Mouse (Mus musculus) MEL (cell line): ENCODE data around the gene Rgs6. TPM values are rescaled to one million over a fixed set of nuclear protein-coding genes. Genes with fewer than 3 reads are reported as not detected.

Experiments used
- DNase-seq: peaks from one replicate; pipeline ENCODE4 v3.0.0; 2011; ENCODE audit warnings: low read depth, low spot score
- H3K27ac ChIP-seq: 2 replicates; pipeline ENCODE4 v1.5.1; 2012; ENCODE audit warnings: low read depth, mild to moderate bottlenecking, control low read depth, low read length, moderate library complexity; ENCODE audit not compliant: control insufficient read depth
- H3K27me3 ChIP-seq, 2 experiments: fragments of 150-350 bp in 1 of 2; sonication (generic) in 1 of 2; 2 replicates each; pipeline ENCODE4 v1.6.1; 2012; ENCODE audit warnings: low read length in 2 of 2, mild to moderate bottlenecking in 2 of 2, improper control_type of control experiment in 1 of 2, moderate library complexity in 1 of 2; ENCODE audit not compliant: insufficient read depth in 2 of 2, control insufficient read depth in 1 of 2
- H3K36me3 ChIP-seq, 2 experiments: 2 replicates each; pipeline ENCODE4 v1.6.1; 2012 to 2014; ENCODE audit warnings: low read length in 2 of 2, improper control_type of control experiment in 1 of 2, inconsistent platforms in 1 of 2, mild to moderate bottlenecking in 1 of 2; ENCODE audit not compliant: insufficient read depth in 2 of 2, control insufficient read depth in 1 of 2
- H3K4me1 ChIP-seq, 2 experiments: fragments of 150-350 bp in 1 of 2; sonication (generic) in 1 of 2; 2 replicates each; pipeline ENCODE4 v1.6.1; 2012; ENCODE audit warnings: low read length in 2 of 2, improper control_type of control experiment in 1 of 2, mild to moderate bottlenecking in 1 of 2; ENCODE audit not compliant: insufficient read depth in 2 of 2, control insufficient read depth in 1 of 2
- H3K4me3 ChIP-seq, 2 experiments: fragments of 150-350 bp in 1 of 2; sonication (generic) in 1 of 2; 2 replicates each; pipeline ENCODE4 v1.5.1; 2012; ENCODE audit warnings: low read depth in 2 of 2, low read length in 2 of 2, mild to moderate bottlenecking in 2 of 2, moderate library complexity in 2 of 2, control low read depth in 1 of 2, improper control_type of control experiment in 1 of 2; ENCODE audit not compliant: control insufficient read depth in 1 of 2, insufficient read depth in 1 of 2
- H3K79me2 ChIP-seq: 2 replicates; pipeline ENCODE4 v1.6.1; 2012; ENCODE audit warnings: mild to moderate bottlenecking, low read length, moderate library complexity; ENCODE audit not compliant: control insufficient read depth, poor library complexity, insufficient read depth
- H3K9ac ChIP-seq: 2 replicates; pipeline ENCODE4 v1.6.1; 2012; ENCODE audit warnings: low read depth, mild to moderate bottlenecking, control low read depth, low read length, moderate library complexity; ENCODE audit not compliant: control insufficient read depth, poor library complexity, severe bottlenecking
- H3K9me3 ChIP-seq: fragments of 150-350 bp; sonication (generic); replicated peaks from 2 replicates; pipeline ENCODE4 v1.6.1; 2012; ENCODE audit warnings: mild to moderate bottlenecking, low read length, improper control_type of control experiment, moderate library complexity; ENCODE audit not compliant: insufficient read depth
- BHLHE40 ChIP-seq: IDR thresholded peaks from 2 replicates; pipeline ENCODE4 v1.6.1; 2012; ENCODE audit warnings: low read depth, mild to moderate bottlenecking, inconsistent platforms, low read length, improper control_type of control experiment, borderline replicate concordance
- CHD1 ChIP-seq: IDR thresholded peaks from 2 replicates; pipeline ENCODE4 v1.6.1; 2012; ENCODE audit warnings: low read depth, mild to moderate bottlenecking, inconsistent platforms, low read length, improper control_type of control experiment
- CHD2 ChIP-seq: IDR thresholded peaks from 2 replicates; pipeline ENCODE4 v1.6.1; 2011; ENCODE audit warnings: low read length, improper control_type of control experiment
- E2F4 ChIP-seq: IDR thresholded peaks from 2 replicates; pipeline ENCODE4 v1.6.1; 2011; ENCODE audit warnings: low read depth, low read length, improper control_type of control experiment, borderline replicate concordance
- ELF1 ChIP-seq: IDR thresholded peaks from 2 replicates; pipeline ENCODE4 v1.6.1; 2014; ENCODE audit warnings: low read depth, mild to moderate bottlenecking, inconsistent platforms, low read length, improper control_type of control experiment, moderate library complexity
- GABPA ChIP-seq: IDR thresholded peaks from 2 replicates; pipeline ENCODE4 v1.6.1; 2012; ENCODE audit warnings: low read depth, mild to moderate bottlenecking, inconsistent platforms, low read length, improper control_type of control experiment, moderate library complexity
- MAFK ChIP-seq: IDR thresholded peaks from 2 replicates; pipeline ENCODE4 v1.6.1; 2011; ENCODE audit warnings: low read depth, mild to moderate bottlenecking, low read length, improper control_type of control experiment, borderline replicate concordance
- MAZ ChIP-seq: IDR thresholded peaks from 2 replicates; pipeline ENCODE4 v1.6.1; 2012; ENCODE audit warnings: low read depth, mild to moderate bottlenecking, inconsistent platforms, low read length, improper control_type of control experiment
- MXI1 ChIP-seq: IDR thresholded peaks from 2 replicates; pipeline ENCODE4 v1.6.1; 2011; ENCODE audit warnings: mild to moderate bottlenecking, low read depth, low read length, improper control_type of control experiment
- MYC ChIP-seq: IDR thresholded peaks from 2 replicates; pipeline ENCODE4 v1.6.1; 2011; ENCODE audit warnings: low read depth, mild to moderate bottlenecking, low read length, improper control_type of control experiment, moderate library complexity
- POLR2A ChIP-seq, 2 experiments: IDR thresholded peaks; 2 replicates each; pipeline ENCODE4 v1.6.1; 2011 to 2012; ENCODE audit warnings: low read length in 2 of 2, mild to moderate bottlenecking in 2 of 2, control low read depth in 1 of 2, improper control_type of control experiment in 1 of 2, low read depth in 1 of 2, moderate library complexity in 1 of 2; ENCODE audit not compliant: control insufficient read depth in 1 of 2, insufficient read depth in 1 of 2, poor library complexity in 1 of 2
- POLR2AphosphoS2 ChIP-seq: IDR thresholded peaks from 2 replicates; pipeline ENCODE4 v1.6.1; 2011; ENCODE audit warnings: low read length, improper control_type of control experiment
- POLR2AphosphoS5 ChIP-seq: IDR thresholded peaks from 2 replicates; pipeline ENCODE4 v1.6.1; 2012; ENCODE audit warnings: low read depth, borderline replicate concordance, mild to moderate bottlenecking, inconsistent platforms, low read length, moderate library complexity, mixed read lengths
- RAD21 ChIP-seq: IDR thresholded peaks from 2 replicates; pipeline ENCODE4 v1.6.1; 2011; ENCODE audit warnings: mild to moderate bottlenecking, low read depth, low read length, improper control_type of control experiment
- SIN3A ChIP-seq: IDR thresholded peaks from 2 replicates; pipeline ENCODE4 v1.6.1; 2012; ENCODE audit warnings: low read length, improper control_type of control experiment, inconsistent platforms
- TAL1 ChIP-seq: IDR thresholded peaks from 2 replicates; pipeline ENCODE4 v1.6.1; 2012; ENCODE audit warnings: mild to moderate bottlenecking, inconsistent platforms, low read length, moderate library complexity, mixed read lengths
- TBP ChIP-seq: IDR thresholded peaks from 2 replicates; pipeline ENCODE4 v1.8.0; 2011; ENCODE audit warnings: low read depth, low read length, improper control_type of control experiment
- UBTF ChIP-seq: IDR thresholded peaks from 2 replicates; pipeline ENCODE4 v1.6.1; 2012; ENCODE audit warnings: low read depth, mild to moderate bottlenecking, inconsistent platforms, low read length, improper control_type of control experiment, moderate library complexity, borderline replicate concordance; ENCODE audit not compliant: insufficient read depth
- ZMIZ1 ChIP-seq: IDR thresholded peaks from 2 replicates; pipeline ENCODE4 v1.6.1; 2012; ENCODE audit warnings: low read depth, mild to moderate bottlenecking, inconsistent platforms, low read length, improper control_type of control experiment, moderate library complexity
- ZNF384 ChIP-seq: IDR thresholded peaks from 2 replicates; pipeline ENCODE4 v1.6.1; 2012; ENCODE audit warnings: low read depth, mild to moderate bottlenecking, inconsistent platforms, low read length, improper control_type of control experiment
- polyA plus RNA-seq, 2 experiments: library from polyadenylated mRNA; stranded (reverse) in 1 of 2; unstranded in 1 of 2; fragments of >175 nt in 1 of 2; fragments of >200 nt in 1 of 2; gene quantifications; 2 replicates each; pipeline versions ENCODE4 v1.2.1 to v1.2.4; 2012; ENCODE audit warnings: low replicate concordance in 2 of 2, low read depth in 1 of 2; ENCODE audit not compliant: insufficient read length in 2 of 2, insufficient read depth in 1 of 2, missing spikeins in 1 of 2
- total RNA-seq: library from RNA; depleted of rRNA; stranded (reverse); fragments of 300-350 nt; gene quantifications from 2 replicates; pipeline ENCODE4 v1.2.3, GENCODE M21; 2012

Rgs6 gene
- total and polyA plus RNA-seq, 3 experiments, result not detected

DNA sequence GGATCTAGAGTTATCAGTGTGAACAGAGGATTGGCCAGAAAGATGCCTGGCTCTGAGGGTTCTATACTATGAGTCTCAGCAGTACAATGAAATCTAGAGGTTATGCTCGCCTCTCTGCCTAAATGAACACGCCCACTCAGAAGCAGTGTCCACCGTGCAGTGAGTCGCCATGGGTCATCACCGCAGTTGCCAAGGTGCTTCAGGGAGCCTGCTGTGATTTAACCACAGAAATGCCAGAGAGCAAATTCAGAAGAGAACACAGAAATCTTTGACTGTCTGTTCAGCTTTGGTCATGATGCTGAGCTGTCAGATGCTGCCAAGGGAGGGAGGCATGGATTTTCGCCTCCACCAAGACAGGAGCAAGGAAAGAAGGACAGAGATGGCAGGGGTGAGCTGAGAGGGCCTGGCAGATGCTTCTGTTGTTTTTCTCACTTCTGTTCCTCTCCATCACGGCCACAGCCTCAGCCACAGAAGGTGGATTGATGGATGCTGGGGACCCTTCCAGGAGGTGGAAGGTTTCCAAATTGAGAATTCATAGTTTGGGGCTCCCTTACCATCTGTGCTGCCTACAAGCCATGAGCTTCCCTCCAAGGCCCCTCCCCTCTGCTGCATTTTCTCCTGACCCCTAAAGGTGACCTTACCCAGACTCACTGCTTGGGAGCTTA, 445.2 kb downstream of the Rgs6 start:
- H3K36me3 ChIP-seq, result no peaks in the 10 kb centered on the region
- no peaks in the 10 kb centered on the region for H3K9me3 ChIP-seq
- no peaks in the 10 kb centered on the region for H3K79me2 ChIP-seq
- no peak overlapping the region for H3K9ac ChIP-seq
- H3K27ac ChIP-seq, result no peak overlapping the region
- H3K4me1 ChIP-seq, result peaks cover 0 to 3% of the 10 kb centered on the region in 2 experiments; a peak in 1 of 4 replicates
- peaks cover 14 to 15% of the 10 kb centered on the region in 2 experiments for H3K27me3 ChIP-seq
- TF ChIP-seq POLR2AphosphoS5, result no peak
- no peak for TF ChIP-seq TAL1
- no peak for TF ChIP-seq ZMIZ1
- no peak for TF ChIP-seq CHD1
- TF ChIP-seq TBP, result no peak
- TF ChIP-seq SIN3A, result no peak
- TF ChIP-seq ELF1, result no peak
- TF ChIP-seq MAFK, result no peak
- no peak for TF ChIP-seq MAZ
- TF ChIP-seq MYC, result no peak
- DNase-seq, result no peak
- H3K4me3 ChIP-seq, result no peak overlapping the region

DNA sequence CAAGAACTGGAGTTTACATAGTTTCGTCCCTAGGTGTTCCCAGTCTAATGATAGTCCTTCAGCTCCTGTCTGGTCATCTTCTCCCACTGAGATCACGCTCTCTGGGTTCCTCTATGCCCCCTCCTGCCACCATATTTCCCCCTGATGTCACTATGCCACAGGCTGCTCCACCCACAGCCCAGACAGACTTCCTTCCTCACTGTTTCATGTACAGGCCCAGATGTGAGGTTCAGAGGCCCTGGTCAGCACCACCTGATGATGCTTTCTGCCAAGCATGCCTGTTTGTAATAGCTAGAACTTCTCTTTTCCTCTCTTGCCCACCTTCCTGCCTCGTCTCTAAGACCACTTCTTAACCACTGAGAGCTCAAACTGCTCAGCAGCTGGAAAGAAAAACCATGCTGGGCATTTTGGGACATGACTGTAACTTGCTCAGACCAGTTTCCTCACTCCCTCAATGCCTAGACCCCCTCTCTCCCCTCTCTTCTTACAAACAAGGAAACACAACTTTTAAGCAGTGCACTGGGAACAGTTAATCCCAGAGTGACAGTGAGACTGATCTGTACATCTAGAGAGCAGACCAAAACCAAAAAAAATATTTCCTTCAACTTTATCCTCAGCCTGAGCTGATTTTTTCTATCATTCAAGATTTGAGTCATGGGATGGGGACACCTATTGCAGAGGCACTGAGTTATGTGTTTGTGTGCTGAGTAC, 446.9 kb downstream of the Rgs6 start:
- Histone ChIP-seq H3K27me3 (peaks cover 10 to 12% of the 10 kb centered on the region in 2 experiments), H3K36me3 (no peaks in the 10 kb centered on the region), H3K27ac (no peak overlapping the region), H3K9ac (no peak overlapping the region), H3K4me1 (peaks cover 0 to 6% of the 10 kb centered on the region in 2 experiments; a peak in 1 of 4 replicates), H3K9me3 (no peaks in the 10 kb centered on the region), H3K4me3 (no peak overlapping the region), H3K79me2 (no peaks in the 10 kb centered on the region)
- no peak for DNase-seq
- no peak for TF ChIP-seq CHD2
- no peak for TF ChIP-seq ZNF384
- no peak for TF ChIP-seq MXI1
- TF ChIP-seq MAFK, result no peak
- TF ChIP-seq TBP, result no peak
- TF ChIP-seq POLR2AphosphoS5, result no peak
- TF ChIP-seq BHLHE40, result no peak
- TF ChIP-seq POLR2AphosphoS2, result no peak
- no peak for TF ChIP-seq RAD21
- no peak for TF ChIP-seq POLR2A (IDR thresholded peaks at IDR 0.05; ENCODE audit: control insufficient read depth in 1 of 2, insufficient read depth in 1 of 2, low read depth in 1 of 2, low read length in 2 of 2, poor library complexity in 1 of 2)
- TF ChIP-seq UBTF, result no peak
- TF ChIP-seq CHD1, result no peak
- no peak for TF ChIP-seq ZMIZ1
- TF ChIP-seq GABPA, result no peak
- no peak for TF ChIP-seq SIN3A
- TF ChIP-seq MYC, result no peak
- no peak for TF ChIP-seq E2F4
